Mouse (Mus musculus) bone marrow, adult 2 months (tissue): ENCODE results near the gene Ccdc40.

Experiments used
- CTCF ChIP-seq: fragments of 200-500 bp; IDR thresholded peaks from 2 replicates; pipeline ENCODE4 v1.5.1; 2011; ENCODE audit warnings: low read length, control low read depth; ENCODE audit not compliant: control insufficient read depth, insufficient read depth
- POLR2A ChIP-seq: fragments of 200-500 bp; IDR thresholded peaks from 2 replicates; pipeline ENCODE4 v1.6.1; 2011; ENCODE audit warnings: low read depth, mild to moderate bottlenecking, control low read depth, low read length, borderline replicate concordance; ENCODE audit not compliant: control insufficient read depth

DNA sequence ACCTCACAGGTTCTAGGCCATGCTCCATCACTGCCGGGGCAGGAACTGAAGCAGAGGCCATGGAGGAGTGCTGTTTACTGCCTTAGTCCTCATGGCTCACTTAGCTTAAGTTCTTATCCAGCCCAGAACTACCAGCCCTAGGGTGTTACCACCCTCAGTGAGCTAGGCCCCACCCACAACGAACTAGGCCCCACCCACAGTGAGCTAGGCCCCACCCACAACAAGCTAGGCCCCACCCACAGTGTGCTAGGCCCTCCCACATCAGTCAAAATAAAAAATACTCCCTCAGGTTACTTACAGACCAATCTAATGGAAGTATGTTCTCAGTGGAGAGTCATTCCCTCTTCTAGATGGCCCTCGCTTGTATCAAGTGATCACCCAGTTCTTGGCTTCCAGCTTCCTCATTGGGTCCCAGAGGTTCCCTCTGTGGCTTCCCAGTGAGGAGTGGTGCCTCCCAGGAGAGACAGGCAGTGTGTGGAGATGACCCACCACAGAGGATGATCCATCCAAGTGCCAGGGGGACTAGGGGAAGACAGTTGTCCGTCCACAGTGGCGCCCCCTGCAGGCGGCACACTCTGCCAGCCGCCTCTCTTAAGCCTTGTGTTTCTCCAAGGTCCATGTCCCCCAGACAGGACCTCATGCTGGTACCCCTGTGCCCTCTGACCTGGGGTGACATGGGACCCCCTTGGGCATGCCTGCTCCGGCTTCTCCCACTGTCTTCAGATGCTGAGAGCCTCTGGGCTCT is 45.0 kb downstream of the Ccdc40 start:
- peak; percentile 38; the same call in 1 of the 2 replicates for TF ChIP-seq CTCF
- TF ChIP-seq POLR2A: no peak
